Mouse (Mus musculus): ENCODE measurements around the gene Sik2. TPM values are rescaled to one million over a fixed set of nuclear protein-coding genes. Genes with fewer than 3 reads are reported as not detected.
A peak's percentile ranks its signal among the peaks of the same experiment; 100 is the strongest.

Sik2 gene
- 17.1 and 18.4 TPM in 2 replicates for polyA plus RNA-seq (2014; fragmentation: Nextera tagmentation; extraction: Ambion mirVana)

GRCm38 (mm10) chr9:51008841-51009655 is at the start of gene Sik2:
TSS of gene Sik2 (minus strand) at chr9:51009073.
- under 1% methylated on average over 59 of the region's 85 CpGs for WGBS
- peaks cover 3% of the 10 kb centered on the region; the same call in 1 of the 2 replicates for H3K4me1 ChIP-seq (replicated peaks; ENCODE audit: control insufficient read depth, insufficient read depth, low read length)
- ATAC-seq (replicated peaks; ENCODE audit: low FRiP score) = peak; percentile 96

GRCm38 (mm10) chr9:51056360-51057324 is 47.8 kb upstream of the Sik2 start:
- no peak overlapping the region for H3K27ac ChIP-seq (ENCODE audit: low read depth, low read length)
- DNase-seq (ENCODE audit: low spot score) (no peak), ATAC-seq (replicated peaks; ENCODE audit: low FRiP score) (no peak)
- no peaks in the 10 kb centered on the region for H3K9me3 ChIP-seq (ENCODE audit: control insufficient read depth, low read length)
- no peaks in the 10 kb centered on the region for H3K4me1 ChIP-seq (replicated peaks; ENCODE audit: control insufficient read depth, insufficient read depth, low read length)
- H3K36me3 ChIP-seq (ENCODE audit: control insufficient read depth, insufficient read depth, low read length) = no peaks in the 10 kb centered on the region
- H3K9ac ChIP-seq (ENCODE audit: low read length) = no peak overlapping the region
- WGBS = 76% methylated on average over 3 of the region's 3 CpGs
- no peak overlapping the region for H3K4me2 ChIP-seq (ENCODE audit: low read depth, low read length, severe bottlenecking)
- H3K27me3 ChIP-seq (ENCODE audit: control insufficient read depth, insufficient read depth, low read length) = no peaks in the 10 kb centered on the region
- no peak overlapping the region for H3K4me3 ChIP-seq (ENCODE audit: low read depth, low read length)

More at GRCm38 (mm10) chr9:51008841-51009655, at the start of gene Sik2:
- Histone ChIP-seq H3K9ac (ENCODE audit: low read length) (peak within 1 kb of the TSS; percentile 82), H3K4me2 (ENCODE audit: low read depth, low read length, severe bottlenecking) (peak within 1 kb of the TSS; percentile 78), H3K27me3 (ENCODE audit: control insufficient read depth, insufficient read depth, low read length) (no peaks in the 10 kb centered on the region; the same call in 1 of the 2 replicates), H3K4me3 (ENCODE audit: low read depth, low read length) (peak within 1 kb of the TSS; percentile 80), H3K9me3 (ENCODE audit: control insufficient read depth, low read length) (no peaks in the 10 kb centered on the region), H3K27ac (ENCODE audit: low read depth, low read length) (peak within 1 kb of the TSS; percentile 28; the same call in 1 of the 2 replicates), H3K36me3 (ENCODE audit: control insufficient read depth, insufficient read depth, low read length) (no peaks in the 10 kb centered on the region)
- DNase-seq (ENCODE audit: low spot score) = peak; percentile 98

GRCm38 (mm10) chr9:51052180-51052579 is 43.3 kb upstream of the Sik2 start:
- Histone ChIP-seq H3K9me3 (ENCODE audit: control insufficient read depth, low read length) (no peaks in the 10 kb centered on the region), H3K36me3 (ENCODE audit: control insufficient read depth, insufficient read depth, low read length) (no peaks in the 10 kb centered on the region), H3K4me2 (ENCODE audit: low read depth, low read length, severe bottlenecking) (no peak overlapping the region), H3K27me3 (ENCODE audit: control insufficient read depth, insufficient read depth, low read length) (no peaks in the 10 kb centered on the region), H3K4me3 (ENCODE audit: low read depth, low read length) (no peak overlapping the region), H3K9ac (ENCODE audit: low read length) (no peak overlapping the region), H3K4me1 (replicated peaks; ENCODE audit: control insufficient read depth, insufficient read depth, low read length) (no peaks in the 10 kb centered on the region), H3K27ac (ENCODE audit: low read depth, low read length) (no peak overlapping the region)
- WGBS = 67% methylated on average over 3 of the region's 3 CpGs
- DNase-seq (ENCODE audit: low spot score) (no peak), ATAC-seq (replicated peaks; ENCODE audit: low FRiP score) (no peak)

- Histone ChIP-seq H3K4me1 (replicated peaks; ENCODE audit: control insufficient read depth, insufficient read depth, low read length) (no peaks in the 10 kb centered on the region), H3K9me3 (ENCODE audit: control insufficient read depth, low read length) (no peaks in the 10 kb centered on the region), H3K9ac (ENCODE audit: low read length) (no peak overlapping the region), H3K36me3 (ENCODE audit: control insufficient read depth, insufficient read depth, low read length) (no peaks in the 10 kb centered on the region), H3K4me3 (ENCODE audit: low read depth, low read length) (no peak overlapping the region), H3K27ac (ENCODE audit: low read depth, low read length) (no peak overlapping the region), H3K4me2 (ENCODE audit: low read depth, low read length, severe bottlenecking) (no peak overlapping the region), H3K27me3 (ENCODE audit: control insufficient read depth, insufficient read depth, low read length) (no peaks in the 10 kb centered on the region)
- WGBS = 87% methylated on average over 6 of the region's 6 CpGs
- no peak for DNase-seq (ENCODE audit: low spot score)
- no peak for ATAC-seq (replicated peaks; ENCODE audit: low FRiP score)
These were observed 33.3 kb upstream of the Sik2 start for GRCm38 (mm10) chr9:51042136-51042535.

GRCm38 (mm10) chr9:51041491-51041980 is 32.7 kb upstream of the Sik2 start:
- Histone ChIP-seq H3K9me3 (ENCODE audit: control insufficient read depth, low read length) (no peaks in the 10 kb centered on the region), H3K9ac (ENCODE audit: low read length) (no peak overlapping the region)
- 94% methylated on average over 7 of the region's 7 CpGs for WGBS

DNA sequence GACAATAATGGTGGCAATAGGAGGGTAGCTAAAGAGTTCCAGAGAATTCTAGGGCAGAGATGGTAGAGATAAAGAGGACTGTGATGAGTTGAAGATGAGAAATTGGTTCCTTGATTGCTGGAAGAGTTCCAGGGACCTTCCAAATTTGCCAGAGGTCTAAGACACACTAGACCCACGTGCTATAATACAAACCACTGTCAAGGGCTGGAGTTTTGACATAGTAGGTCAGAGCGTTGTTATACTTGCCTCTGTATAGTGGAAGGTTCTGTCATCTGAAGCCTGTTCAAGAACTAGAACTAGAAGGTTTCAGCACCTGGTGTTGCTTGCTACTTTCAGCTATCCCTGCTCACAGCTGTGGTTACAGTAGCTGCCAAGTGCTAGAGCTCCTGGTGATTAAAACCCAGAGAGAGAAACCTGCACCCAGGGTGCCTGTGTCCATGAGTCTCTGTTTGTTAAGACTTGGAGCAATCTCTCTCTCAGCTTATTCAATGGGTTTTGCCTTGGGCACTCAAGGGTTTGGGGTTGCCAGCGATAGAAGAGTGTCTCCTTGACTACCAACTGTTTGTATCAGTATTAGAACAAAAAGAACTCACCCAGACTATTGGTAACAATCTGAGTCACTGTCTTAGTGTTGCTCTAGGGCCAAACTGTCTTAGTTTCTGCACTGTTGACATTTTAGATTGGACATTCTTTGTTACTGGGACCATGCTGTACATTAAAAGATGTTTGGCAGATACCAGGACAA is 24.1 kb upstream of the Sik2 start:
- WGBS = 85% methylated on average over 3 of the region's 3 CpGs

More at GRCm38 (mm10) chr9:51041491-51041980, 32.7 kb upstream of the Sik2 start:
- H3K27me3 ChIP-seq (ENCODE audit: control insufficient read depth, insufficient read depth, low read length) = no peaks in the 10 kb centered on the region
- H3K4me3 ChIP-seq (ENCODE audit: low read depth, low read length) = no peak overlapping the region
- no peaks in the 10 kb centered on the region for H3K4me1 ChIP-seq (replicated peaks; ENCODE audit: control insufficient read depth, insufficient read depth, low read length)
- H3K27ac ChIP-seq (ENCODE audit: low read depth, low read length) = no peak overlapping the region
- no peak overlapping the region for H3K4me2 ChIP-seq (ENCODE audit: low read depth, low read length, severe bottlenecking)
- H3K36me3 ChIP-seq (ENCODE audit: control insufficient read depth, insufficient read depth, low read length) = no peaks in the 10 kb centered on the region
- DNase-seq (ENCODE audit: low spot score) (no peak), ATAC-seq (replicated peaks; ENCODE audit: low FRiP score) (no peak)

DNA sequence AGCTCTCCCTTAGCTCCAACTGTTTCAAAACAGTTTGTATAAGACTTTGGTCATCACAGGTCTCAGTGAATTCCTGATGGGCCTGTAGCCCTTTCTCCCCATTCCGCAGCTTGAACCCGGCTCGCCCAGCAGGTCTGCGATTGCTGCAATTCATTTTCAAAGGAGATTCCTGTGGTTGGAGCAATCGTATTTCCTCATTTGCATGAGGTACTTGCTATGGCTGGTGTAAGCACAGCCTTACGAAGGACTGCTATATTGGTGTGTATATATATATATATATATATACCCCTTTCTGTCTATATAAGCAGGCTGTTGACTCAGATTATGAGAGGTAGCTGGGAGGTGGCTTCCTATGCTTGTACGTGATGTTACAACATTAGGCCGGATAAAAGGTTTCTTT is 23.4 kb upstream of the Sik2 start:
- H3K4me1 ChIP-seq (replicated peaks; ENCODE audit: control insufficient read depth, insufficient read depth, low read length) = no peaks in the 10 kb centered on the region
- WGBS = 70% methylated on average over 8 of the region's 8 CpGs
- no peaks in the 10 kb centered on the region for H3K9me3 ChIP-seq (ENCODE audit: control insufficient read depth, low read length)
- no peaks in the 10 kb centered on the region for H3K27me3 ChIP-seq (ENCODE audit: control insufficient read depth, insufficient read depth, low read length)
- H3K36me3 ChIP-seq (ENCODE audit: control insufficient read depth, insufficient read depth, low read length) = no peaks in the 10 kb centered on the region
- H3K9ac ChIP-seq (ENCODE audit: low read length) = no peak overlapping the region
- H3K4me2 ChIP-seq (ENCODE audit: low read depth, low read length, severe bottlenecking) = no peak overlapping the region
- H3K4me3 ChIP-seq (ENCODE audit: low read depth, low read length) = no peak overlapping the region
- no peak overlapping the region for H3K27ac ChIP-seq (ENCODE audit: low read depth, low read length)
- ATAC-seq (replicated peaks; ENCODE audit: low FRiP score) = no peak
- DNase-seq (ENCODE audit: low spot score) = no peak

More for the DNA sequence above, 24.1 kb upstream of the Sik2 start:
- H3K4me3 ChIP-seq (ENCODE audit: low read depth, low read length) = no peak overlapping the region
- H3K36me3 ChIP-seq (ENCODE audit: control insufficient read depth, insufficient read depth, low read length) = no peaks in the 10 kb centered on the region
- no peak for DNase-seq (ENCODE audit: low spot score)
- no peaks in the 10 kb centered on the region for H3K4me1 ChIP-seq (replicated peaks; ENCODE audit: control insufficient read depth, insufficient read depth, low read length)
- H3K27me3 ChIP-seq (ENCODE audit: control insufficient read depth, insufficient read depth, low read length) = no peaks in the 10 kb centered on the region
- H3K4me2 ChIP-seq (ENCODE audit: low read depth, low read length, severe bottlenecking) = no peak overlapping the region
- no peak overlapping the region for H3K27ac ChIP-seq (ENCODE audit: low read depth, low read length)
- no peak overlapping the region for H3K9ac ChIP-seq (ENCODE audit: low read length)
- no peaks in the 10 kb centered on the region for H3K9me3 ChIP-seq (ENCODE audit: control insufficient read depth, low read length)
- ATAC-seq (replicated peaks; ENCODE audit: low FRiP score) = no peak

- no peaks in the 10 kb centered on the region for H3K27me3 ChIP-seq (ENCODE audit: control insufficient read depth, insufficient read depth, low read length)
- DNase-seq (ENCODE audit: low spot score) = no peak
- no peak overlapping the region for H3K4me3 ChIP-seq (ENCODE audit: low read depth, low read length)
- H3K4me1 ChIP-seq (replicated peaks; ENCODE audit: control insufficient read depth, insufficient read depth, low read length) = no peaks in the 10 kb centered on the region
- ATAC-seq (replicated peaks; ENCODE audit: low FRiP score) = no peak
- H3K4me2 ChIP-seq (ENCODE audit: low read depth, low read length, severe bottlenecking) = no peak overlapping the region
- H3K27ac ChIP-seq (ENCODE audit: low read depth, low read length) = no peak overlapping the region
- H3K9ac ChIP-seq (ENCODE audit: low read length) = no peak overlapping the region
- H3K36me3 ChIP-seq (ENCODE audit: control insufficient read depth, insufficient read depth, low read length) = no peaks in the 10 kb centered on the region
- H3K9me3 ChIP-seq (ENCODE audit: control insufficient read depth, low read length) = no peaks in the 10 kb centered on the region
- WGBS = 74% methylated on average over 6 of the region's 6 CpGs
These were observed 22.7 kb upstream of the Sik2 start for GRCm38 (mm10) chr9:51031603-51032002.

Measured in forebrain, embryonic 11.5 days (tissue).